Mouse (Mus musculus) layer of hippocampus, postnatal 10 days (tissue): ENCODE results near the gene Fam71e2. TPM values are rescaled to one million over a fixed set of nuclear protein-coding genes. Genes with fewer than 3 reads are reported as not detected.

ENCODE experiments used
- DNase-seq, 2 experiments: peaks; one replicate each; pipeline ENCODE4 v3.0.0; 2021; ENCODE audit warnings: low spot score in 2 of 2
- total RNA-seq, 2 experiments: library from RNA; stranded (reverse); gene quantifications; 2 replicates each; pipeline ENCODE4 v1.2.3; 2021

Fam71e2 gene
- total RNA-seq, 2 experiments from 2014 or later, result not detected

DNA sequence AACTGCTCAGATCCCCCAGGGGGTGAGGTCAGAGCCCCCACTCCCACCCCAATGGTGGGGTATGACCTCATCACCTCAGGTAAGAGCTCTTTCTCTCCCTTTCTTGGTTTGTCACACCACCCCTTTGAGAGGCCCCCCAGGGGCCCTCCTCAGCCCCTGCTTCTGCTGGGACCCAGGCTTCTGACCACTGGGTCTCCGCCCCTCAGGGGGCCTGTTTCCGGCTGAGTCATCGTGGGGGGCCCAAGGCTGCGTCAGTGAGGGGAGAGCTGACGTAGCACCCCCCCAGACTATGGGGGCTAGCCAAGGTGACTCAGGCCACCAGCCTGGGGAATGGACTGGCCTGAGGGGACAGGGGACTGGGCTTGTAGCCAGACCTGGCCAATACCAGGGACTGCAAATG is 8.8 kb upstream of the Fam71e2 start:
- DNase-seq, result no peak

- no peak for DNase-seq
These were observed 6.9 kb upstream of the Fam71e2 start for GRCm38 (mm10) chr7:4777851-4778637.

DNA sequence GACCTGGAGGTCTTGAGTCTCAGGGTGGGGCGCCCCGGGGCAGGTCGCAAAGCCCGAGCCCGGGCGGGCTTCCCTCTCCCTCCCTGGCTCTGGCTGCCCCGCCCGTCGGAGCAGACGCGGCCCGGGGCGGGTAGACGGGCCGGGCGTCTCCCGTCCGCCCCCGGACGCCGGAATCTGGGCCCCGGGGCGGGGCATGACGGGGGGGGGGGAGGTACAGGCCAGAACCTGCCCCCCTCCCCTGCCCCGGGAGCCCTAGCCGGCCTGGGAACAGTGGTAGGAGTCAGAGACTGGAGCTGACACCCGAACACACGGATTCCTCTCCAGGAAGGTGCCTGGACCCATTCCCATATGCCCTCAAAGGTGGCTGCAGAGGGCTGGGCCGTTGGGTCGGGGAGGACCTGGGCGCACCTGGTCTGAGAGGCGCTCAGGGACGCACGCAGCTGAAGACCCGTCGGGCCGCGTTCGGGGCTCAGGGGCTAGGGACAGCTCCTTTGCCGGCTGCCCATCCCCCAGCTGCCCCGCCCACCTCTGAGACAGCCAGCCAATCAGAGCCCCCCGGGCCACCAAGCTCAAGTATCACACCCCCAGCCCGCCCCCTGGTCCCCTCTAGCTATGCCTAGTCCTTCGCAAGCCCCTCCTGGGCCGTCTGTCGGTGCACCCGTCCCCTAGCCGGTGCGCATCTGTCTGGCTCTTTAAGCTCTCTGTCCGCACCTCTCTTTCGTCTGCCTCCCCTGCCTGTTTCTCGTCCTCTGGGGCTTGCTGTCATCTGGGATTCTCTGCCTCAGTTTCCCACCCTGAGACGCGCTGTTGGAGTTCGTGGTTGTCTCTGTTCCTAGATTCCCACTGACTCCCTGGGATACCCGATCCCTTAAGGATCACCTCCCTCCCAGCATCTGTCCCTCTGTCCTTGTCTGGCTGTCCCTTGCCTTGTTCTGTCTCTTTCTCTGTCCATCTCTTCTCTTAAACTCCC is 6.0 kb upstream of the Fam71e2 start:
- peak; percentile 50 to 60 for DNase-seq

GRCm38 (mm10) chr7:4776131-4776530 is 5.0 kb upstream of the Fam71e2 start:
- DNase-seq, result no peak

GRCm38 (mm10) chr7:4764946-4765710 is 6.0 kb downstream of the Fam71e2 start:
- DNase-seq, result no peak

DNA sequence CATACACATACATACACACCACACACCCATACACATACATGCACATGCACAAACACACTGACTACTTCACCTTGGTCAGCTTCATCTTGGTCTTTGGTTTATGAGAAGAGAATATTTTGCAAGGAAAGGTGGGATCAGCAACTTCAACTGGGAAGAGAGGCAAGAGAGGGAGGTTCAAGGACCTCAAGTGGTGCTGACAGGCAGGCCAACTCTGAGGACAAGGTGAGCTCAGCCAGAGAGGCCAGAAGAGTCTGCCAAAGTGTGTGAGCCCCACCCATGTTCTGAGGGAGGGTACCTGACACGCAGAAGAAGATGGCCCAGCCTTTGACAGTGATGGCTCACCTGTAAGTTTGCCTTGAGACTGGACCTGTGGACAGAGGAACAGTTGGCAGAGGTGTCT is 11.4 kb downstream of the Fam71e2 start:
- no peak for DNase-seq

DNA sequence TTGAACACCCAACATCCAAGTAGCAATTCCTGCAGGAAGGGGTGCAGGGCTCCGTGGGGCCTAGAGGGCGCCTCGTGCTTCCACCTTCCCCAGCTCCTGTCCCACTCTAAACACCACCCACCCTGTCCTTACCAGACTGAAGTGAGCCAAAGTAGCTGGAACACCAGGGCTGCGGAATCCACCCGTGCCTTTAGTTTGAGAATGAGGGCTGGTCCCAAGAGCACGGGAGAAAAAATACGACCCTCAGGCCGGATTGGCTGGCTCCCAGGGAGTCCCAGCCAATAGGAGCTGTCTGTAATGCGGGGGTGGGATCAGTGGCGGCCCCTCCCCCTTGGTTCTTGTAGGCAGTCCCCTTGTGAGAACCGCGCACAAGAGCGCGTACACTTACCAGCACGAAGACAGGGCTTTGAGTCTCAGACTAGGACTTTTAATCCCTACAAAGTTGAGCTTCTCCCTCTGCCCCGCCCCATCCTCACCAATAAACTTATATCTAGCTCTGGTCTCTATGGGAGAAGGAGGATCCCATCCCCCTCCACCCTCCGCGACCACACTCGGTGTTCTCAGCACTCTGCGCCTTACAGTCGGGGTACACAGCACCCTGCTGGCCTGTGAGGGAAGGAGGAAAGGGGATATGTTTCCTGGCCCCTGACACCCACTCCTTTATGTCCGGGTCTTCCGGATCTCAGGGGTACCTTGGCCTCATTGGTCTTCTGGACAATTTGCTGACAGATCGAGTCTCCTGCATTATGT is 18.1 kb downstream of the Fam71e2 start, which contains the start of gene Cox6b2:
Gene Cox6b2 (minus strand): TSS at position 274 of the 750 bp plus-strand sequence.
- peak; percentile 58 to 70 for DNase-seq

DNA sequence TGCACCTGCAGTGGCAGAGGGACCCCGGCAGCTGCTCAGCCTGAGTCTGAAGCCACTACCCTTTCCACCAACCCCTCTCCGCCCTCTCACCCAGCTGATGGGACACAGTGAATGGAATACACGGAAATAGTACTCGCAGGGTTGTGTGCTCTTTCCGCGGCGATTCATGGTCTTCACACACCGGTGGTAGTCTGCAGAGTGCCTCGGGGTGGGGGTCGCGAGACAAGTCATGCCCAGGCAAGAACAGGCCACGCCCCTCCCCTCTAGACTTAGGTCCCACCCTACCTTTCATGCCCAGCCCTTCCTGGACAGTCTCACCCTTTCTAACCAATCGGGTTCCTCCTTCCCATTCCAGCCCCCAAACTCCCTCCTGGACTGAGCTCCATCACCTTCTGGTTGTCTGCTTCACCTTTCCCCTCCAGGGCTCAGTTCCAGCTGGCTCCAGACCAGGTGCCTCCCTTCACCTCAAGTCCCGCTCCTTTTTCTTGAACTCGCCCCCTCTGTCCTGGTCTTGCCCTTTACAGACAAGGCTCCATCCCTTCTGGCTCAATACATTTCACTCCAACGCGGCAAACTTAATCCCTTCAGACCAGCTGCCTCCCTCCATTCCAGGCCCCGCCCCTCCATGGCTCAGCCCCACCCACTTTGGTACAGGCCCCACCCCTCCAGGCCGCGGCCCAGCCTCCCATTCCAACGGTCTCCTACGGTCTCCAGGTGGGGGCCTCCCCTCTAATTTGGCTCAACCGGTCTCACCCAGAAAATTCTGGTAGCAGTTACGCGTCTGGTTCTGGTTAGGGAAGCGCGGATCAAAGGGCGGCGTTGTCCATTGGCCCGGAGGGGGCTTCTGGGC is 18.9 kb downstream of the Fam71e2 start:
- DNase-seq, result no peak

GRCm38 (mm10) chr7:4749169-4749568 is 21.9 kb downstream of the Fam71e2 start:
- DNase-seq, result no peak

DNA sequence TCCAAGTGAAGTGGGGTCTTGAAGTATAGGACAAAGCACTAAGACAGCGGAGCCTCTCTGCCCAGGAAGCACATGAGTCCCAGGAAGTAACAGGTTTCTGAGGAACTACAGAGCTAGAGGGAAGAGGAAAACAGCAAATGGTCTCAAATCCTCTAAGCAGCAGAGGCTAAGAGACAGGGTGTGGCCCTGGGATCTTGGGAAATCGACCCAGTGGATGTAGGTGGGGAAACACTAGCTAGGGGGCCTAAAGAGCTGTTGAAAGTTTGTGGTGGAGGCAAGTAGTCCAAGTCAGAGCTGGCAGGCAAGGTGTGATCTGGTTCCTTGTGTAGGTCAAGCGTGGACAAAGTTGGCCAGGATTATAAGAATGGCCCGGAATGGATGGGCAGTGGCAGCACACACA is 22.8 kb downstream of the Fam71e2 start:
- DNase-seq, result no peak

- no peak for DNase-seq
These were observed 23.8 kb downstream of the Fam71e2 start for GRCm38 (mm10) chr7:4747156-4747899.

GRCm38 (mm10) chr7:4746326-4746980 is 24.6 kb downstream of the Fam71e2 start:
- DNase-seq, result no peak

GRCm38 (mm10) chr7:4744886-4745285 is 26.2 kb downstream of the Fam71e2 start:
- DNase-seq, result no peak

- DNase-seq, result no peak
These were observed 27.7 kb downstream of the Fam71e2 start for GRCm38 (mm10) chr7:4743354-4743753.

GRCm38 (mm10) chr7:4742482-4742819 is 28.7 kb downstream of the Fam71e2 start:
- DNase-seq, result no peak

DNA sequence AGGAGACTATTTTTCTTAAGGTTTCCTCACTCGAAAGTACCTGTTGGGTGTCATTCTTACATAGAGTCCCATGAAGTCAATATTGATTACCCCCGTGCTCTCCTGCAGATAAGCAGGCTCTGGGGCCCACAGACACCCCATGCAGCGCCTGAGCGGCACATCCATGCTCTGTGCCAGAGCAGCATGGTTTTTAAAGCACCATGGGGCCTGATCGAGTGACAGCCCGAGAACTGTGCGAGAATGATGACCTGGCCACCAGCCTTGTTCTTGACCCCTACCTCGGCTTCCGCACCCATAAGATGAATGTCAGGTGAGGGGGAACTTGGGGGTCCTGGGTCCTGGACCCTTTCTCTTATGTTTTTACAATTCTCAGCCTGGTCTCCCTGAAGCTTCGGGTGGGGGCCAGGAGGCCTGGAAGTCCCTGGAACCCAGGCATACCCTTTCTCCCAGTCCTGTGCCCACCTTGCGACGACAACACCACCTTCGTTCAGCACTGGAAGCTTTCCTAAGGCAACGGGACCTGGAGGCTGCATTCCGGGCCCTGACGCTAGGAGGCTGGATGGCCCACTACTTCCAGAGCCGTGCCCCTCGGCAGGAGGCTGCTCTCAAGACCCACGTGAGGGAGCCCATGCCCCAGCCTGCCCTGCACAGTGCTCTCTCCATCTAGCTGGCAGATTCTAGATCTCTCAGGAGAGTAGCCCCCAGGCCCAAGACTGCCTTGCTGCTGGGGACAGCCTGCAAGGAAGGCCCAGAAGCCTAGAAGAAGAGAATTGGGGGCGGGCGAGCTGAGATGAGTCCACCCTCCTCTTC is 29.2 kb downstream of the Fam71e2 start:
- DNase-seq, result no peak

DNA sequence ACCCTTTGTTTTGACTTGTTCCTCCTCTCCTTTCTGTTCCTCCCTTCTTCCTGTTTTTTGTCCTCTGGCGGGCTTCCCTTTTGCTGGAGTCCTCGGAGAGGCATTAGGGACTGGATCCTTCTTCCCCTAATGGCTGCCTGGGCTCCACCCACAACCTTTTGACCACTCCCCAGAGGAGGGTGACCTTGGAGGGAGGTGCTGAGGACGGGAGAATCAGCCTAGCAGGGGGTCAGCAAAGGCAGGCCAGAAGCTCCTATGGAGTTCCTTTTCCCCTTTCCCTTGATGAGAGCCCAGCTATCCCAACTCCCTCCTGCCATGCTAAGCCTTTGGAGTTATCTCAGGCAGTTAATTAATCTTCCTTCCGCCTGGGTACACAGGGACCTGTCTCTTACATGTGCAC is 30.0 kb downstream of the Fam71e2 start:
- peak; percentile 46 to 51 for DNase-seq

GRCm38 (mm10) chr7:4740309-4740727 is 30.8 kb downstream of the Fam71e2 start:
- no peak for DNase-seq
